Mouse (Mus musculus): ENCODE results near the gene Tmem108.
A peak's percentile ranks its signal among the peaks of the same experiment; 100 is the strongest.

Gene Tmem108

DNA sequence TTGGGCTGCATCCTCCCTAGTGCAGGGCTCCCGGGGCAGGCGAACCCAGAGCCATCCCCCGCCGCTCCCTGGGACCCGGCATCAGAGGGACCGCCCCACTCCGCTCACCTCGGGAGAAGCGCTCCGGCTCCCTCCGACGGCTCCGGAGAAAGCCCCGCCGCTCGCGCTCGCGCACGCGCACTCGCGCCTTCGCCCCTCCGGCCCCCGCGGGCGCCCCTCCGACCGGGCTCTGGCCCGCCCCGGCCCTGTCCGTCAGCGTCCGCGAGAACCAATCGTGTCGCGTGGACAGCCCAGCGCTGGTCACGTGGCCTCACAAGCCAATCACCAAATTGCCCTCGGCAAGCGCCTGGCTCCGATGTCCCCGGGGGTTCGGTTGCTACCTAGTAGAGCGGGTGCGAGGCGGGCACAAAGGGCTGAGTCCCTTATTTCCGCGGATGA lies at the start of gene Tmem108:
Tmem108 (minus strand) TSS at position 191 of the 438 bp plus-strand sequence.
- H3K27me3 ChIP-seq (ENCODE audit: insufficient read depth, low read length), result peaks cover 57% of the 10 kb centered on the region
- H3K4me3 ChIP-seq (replicated peaks; ENCODE audit: low read length), result peak within 1 kb of the TSS; percentile 88
- H3K9me3 ChIP-seq (ENCODE audit: low read length), result no peaks in the 10 kb centered on the region
- peaks cover 16% of the 10 kb centered on the region for H3K4me1 ChIP-seq (replicated peaks; ENCODE audit: low read depth, low read length)
- TF ChIP-seq POU5F1 (IDR thresholded peaks at IDR 0.05; ENCODE audit: borderline replicate concordance, low read length) (no peak), NANOG (IDR thresholded peaks at IDR 0.05; ENCODE audit: borderline replicate concordance, low read length) (no peak), CTCF (conservative IDR thresholded peaks at IDR 0.05; ENCODE audit: low read length) (no peak)
- no peaks in the 10 kb centered on the region for H3K36me3 ChIP-seq (ENCODE audit: insufficient read depth, low read length)

DNA sequence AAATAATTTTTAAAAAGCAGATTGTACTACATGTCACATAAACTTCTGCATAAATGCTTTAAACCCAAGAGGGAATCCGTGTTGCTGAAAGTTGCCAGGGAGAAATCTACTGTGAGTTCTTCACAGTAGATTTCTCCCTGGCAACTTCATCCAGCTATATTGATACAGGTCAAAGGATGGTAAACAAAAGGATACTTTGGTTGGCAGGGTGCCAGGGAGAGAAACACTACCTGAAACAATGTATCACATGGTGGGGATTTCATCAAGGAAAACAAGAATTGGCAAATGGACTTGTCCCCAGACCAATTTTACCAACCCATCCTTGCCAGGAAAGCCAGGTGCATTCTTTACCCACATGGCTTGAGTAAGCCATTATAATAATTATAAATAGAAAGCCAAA lies 27.4 kb upstream of the Tmem108 start:
- TF ChIP-seq CTCF (conservative IDR thresholded peaks at IDR 0.05; ENCODE audit: low read length) (no peak), NANOG (IDR thresholded peaks at IDR 0.05; ENCODE audit: borderline replicate concordance, low read length) (no peak), POU5F1 (IDR thresholded peaks at IDR 0.05; ENCODE audit: borderline replicate concordance, low read length) (no peak)

DNA sequence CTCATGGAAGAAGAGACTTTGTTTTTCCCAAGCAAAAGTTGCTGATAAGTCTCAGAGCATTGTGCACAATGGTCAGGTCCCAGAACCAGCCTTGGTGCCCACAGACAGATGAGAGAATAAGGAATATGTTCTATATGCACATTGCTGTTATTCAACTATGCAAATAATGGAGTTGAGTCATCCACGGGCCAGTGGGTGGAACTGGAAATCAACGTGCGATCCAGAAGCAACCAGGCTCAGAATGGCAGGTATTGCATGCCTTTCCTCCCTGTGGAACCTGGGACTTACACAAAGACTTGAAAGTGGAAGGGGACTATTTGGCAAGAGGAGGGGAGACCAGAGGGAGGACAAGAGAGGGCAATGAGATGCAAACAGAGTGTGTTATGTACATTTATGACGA lies 22.5 kb upstream of the Tmem108 start:
- Histone ChIP-seq H3K36me3 (ENCODE audit: insufficient read depth, low read length) (no peaks in the 10 kb centered on the region), H3K9me3 (ENCODE audit: low read length) (no peaks in the 10 kb centered on the region), H3K4me1 (replicated peaks; ENCODE audit: low read depth, low read length) (no peaks in the 10 kb centered on the region), H3K4me3 (replicated peaks; ENCODE audit: low read length) (no peak overlapping the region), H3K27me3 (ENCODE audit: insufficient read depth, low read length) (no peaks in the 10 kb centered on the region)
- no peak for TF ChIP-seq POU5F1 (IDR thresholded peaks at IDR 0.05; ENCODE audit: borderline replicate concordance, low read length)
- TF ChIP-seq CTCF (conservative IDR thresholded peaks at IDR 0.05; ENCODE audit: low read length), result no peak
- TF ChIP-seq NANOG (IDR thresholded peaks at IDR 0.05; ENCODE audit: borderline replicate concordance, low read length), result no peak

More for the DNA sequence above, 27.4 kb upstream of the Tmem108 start:
- Histone ChIP-seq H3K36me3 (ENCODE audit: insufficient read depth, low read length) (no peaks in the 10 kb centered on the region), H3K9me3 (ENCODE audit: low read length) (no peaks in the 10 kb centered on the region), H3K4me3 (replicated peaks; ENCODE audit: low read length) (no peak overlapping the region), H3K27me3 (ENCODE audit: insufficient read depth, low read length) (no peaks in the 10 kb centered on the region), H3K4me1 (replicated peaks; ENCODE audit: low read depth, low read length) (no peaks in the 10 kb centered on the region)

DNA sequence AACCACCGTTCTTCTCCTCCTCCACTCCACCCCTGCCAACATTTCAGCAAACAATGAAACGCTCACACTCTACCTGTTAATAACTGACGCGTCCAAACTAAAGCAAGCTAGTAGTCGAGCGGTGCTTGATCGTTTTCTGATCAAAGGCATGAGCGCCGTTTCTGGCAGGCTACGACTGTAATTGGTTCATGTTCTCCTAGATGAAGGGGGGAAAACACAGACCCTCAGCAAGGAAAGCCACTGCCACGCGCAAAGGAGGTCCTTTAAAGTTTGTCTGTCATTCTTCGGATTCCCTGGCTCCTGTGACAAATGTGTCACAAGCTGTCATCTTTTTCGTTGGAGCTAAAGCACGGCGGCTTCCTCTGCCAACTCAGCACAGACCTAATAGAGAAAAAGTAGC lies 21.6 kb upstream of the Tmem108 start:
- Histone ChIP-seq H3K4me1 (replicated peaks; ENCODE audit: low read depth, low read length) (no peaks in the 10 kb centered on the region), H3K36me3 (ENCODE audit: insufficient read depth, low read length) (no peaks in the 10 kb centered on the region), H3K4me3 (replicated peaks; ENCODE audit: low read length) (no peak overlapping the region), H3K27me3 (ENCODE audit: insufficient read depth, low read length) (no peaks in the 10 kb centered on the region), H3K9me3 (ENCODE audit: low read length) (no peaks in the 10 kb centered on the region)
- no peak for TF ChIP-seq POU5F1 (IDR thresholded peaks at IDR 0.05; ENCODE audit: borderline replicate concordance, low read length)
- no peak for TF ChIP-seq CTCF (conservative IDR thresholded peaks at IDR 0.05; ENCODE audit: low read length)
- TF ChIP-seq NANOG (IDR thresholded peaks at IDR 0.05; ENCODE audit: borderline replicate concordance, low read length), result no peak

DNA sequence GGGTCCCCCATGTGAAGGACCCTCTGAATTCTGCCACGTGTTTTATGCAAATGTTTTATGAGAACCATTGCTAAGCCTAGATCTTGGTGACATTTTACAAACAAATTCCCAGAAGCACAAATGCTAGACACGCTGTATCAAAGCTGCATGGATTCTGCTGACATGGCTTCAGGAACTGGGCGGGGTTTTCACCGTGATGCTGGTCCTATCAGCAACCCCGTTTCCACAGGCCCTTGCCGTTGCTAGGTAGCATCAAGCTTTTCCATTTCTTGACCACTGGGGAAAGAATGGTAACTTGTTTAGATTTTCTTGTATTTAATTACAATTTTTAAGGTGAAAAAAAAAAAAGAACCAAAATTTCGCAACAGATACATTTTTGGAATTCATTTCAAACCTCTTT lies 20.7 kb upstream of the Tmem108 start:
- H3K27me3 ChIP-seq (ENCODE audit: insufficient read depth, low read length), result no peaks in the 10 kb centered on the region
- H3K9me3 ChIP-seq (ENCODE audit: low read length), result no peaks in the 10 kb centered on the region
- no peak for TF ChIP-seq CTCF (conservative IDR thresholded peaks at IDR 0.05; ENCODE audit: low read length)
- no peaks in the 10 kb centered on the region for H3K4me1 ChIP-seq (replicated peaks; ENCODE audit: low read depth, low read length)
- no peak overlapping the region for H3K4me3 ChIP-seq (replicated peaks; ENCODE audit: low read length)
- no peaks in the 10 kb centered on the region for H3K36me3 ChIP-seq (ENCODE audit: insufficient read depth, low read length)

DNA sequence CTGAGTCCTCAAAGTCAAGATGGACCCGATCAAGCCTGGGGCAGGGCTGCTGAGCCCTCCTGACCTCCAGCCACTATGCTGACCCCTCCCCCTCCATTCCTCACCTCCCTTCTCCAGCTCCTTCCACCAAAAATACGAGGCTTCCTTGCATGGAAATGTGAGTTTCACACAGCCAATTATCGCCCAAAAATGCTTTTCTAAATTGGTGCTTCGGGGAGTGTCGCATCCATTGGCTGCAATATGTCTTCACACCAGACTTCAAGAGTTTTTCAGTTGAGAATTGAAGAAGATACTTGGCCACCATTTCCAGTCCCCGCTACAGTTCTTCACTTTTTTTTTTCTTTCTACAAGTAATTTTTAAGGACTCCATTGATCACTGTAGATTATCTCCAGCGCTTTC lies 19.8 kb upstream of the Tmem108 start:
- no peaks in the 10 kb centered on the region for H3K4me1 ChIP-seq (replicated peaks; ENCODE audit: low read depth, low read length)
- no peaks in the 10 kb centered on the region for H3K27me3 ChIP-seq (ENCODE audit: insufficient read depth, low read length)
- TF ChIP-seq POU5F1 (IDR thresholded peaks at IDR 0.05; ENCODE audit: borderline replicate concordance, low read length), result no peak
- no peaks in the 10 kb centered on the region for H3K36me3 ChIP-seq (ENCODE audit: insufficient read depth, low read length)
- H3K9me3 ChIP-seq (ENCODE audit: low read length), result no peaks in the 10 kb centered on the region
- H3K4me3 ChIP-seq (replicated peaks; ENCODE audit: low read length), result no peak overlapping the region

DNA sequence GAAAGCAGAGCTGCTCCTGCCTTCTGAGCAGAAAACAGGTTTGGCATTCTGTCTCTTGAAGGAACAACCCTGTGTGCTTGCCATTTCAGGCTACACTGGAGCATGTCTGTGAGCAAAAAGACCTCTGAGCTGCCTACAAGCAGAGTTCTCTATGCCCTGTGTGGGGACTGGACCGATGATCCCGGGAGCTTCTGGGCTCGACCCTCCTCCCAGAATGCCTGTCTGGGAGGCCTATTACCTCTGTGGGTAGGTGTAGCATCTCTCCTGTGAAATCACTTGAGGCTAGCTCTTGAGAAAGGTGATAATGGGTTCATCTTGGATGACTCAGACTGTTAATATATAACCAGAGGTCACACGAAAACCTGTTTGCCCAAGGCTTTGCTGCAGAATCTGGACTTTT lies 19.0 kb upstream of the Tmem108 start:
- Histone ChIP-seq H3K9me3 (ENCODE audit: low read length) (no peaks in the 10 kb centered on the region), H3K4me1 (replicated peaks; ENCODE audit: low read depth, low read length) (no peaks in the 10 kb centered on the region), H3K4me3 (replicated peaks; ENCODE audit: low read length) (no peak overlapping the region), H3K36me3 (ENCODE audit: insufficient read depth, low read length) (no peaks in the 10 kb centered on the region), H3K27me3 (ENCODE audit: insufficient read depth, low read length) (peaks cover 3% of the 10 kb centered on the region; the same call in 1 of the 2 replicates)
- TF ChIP-seq CTCF (conservative IDR thresholded peaks at IDR 0.05; ENCODE audit: low read length) (no peak), POU5F1 (IDR thresholded peaks at IDR 0.05; ENCODE audit: borderline replicate concordance, low read length) (no peak), NANOG (IDR thresholded peaks at IDR 0.05; ENCODE audit: borderline replicate concordance, low read length) (no peak)

DNA sequence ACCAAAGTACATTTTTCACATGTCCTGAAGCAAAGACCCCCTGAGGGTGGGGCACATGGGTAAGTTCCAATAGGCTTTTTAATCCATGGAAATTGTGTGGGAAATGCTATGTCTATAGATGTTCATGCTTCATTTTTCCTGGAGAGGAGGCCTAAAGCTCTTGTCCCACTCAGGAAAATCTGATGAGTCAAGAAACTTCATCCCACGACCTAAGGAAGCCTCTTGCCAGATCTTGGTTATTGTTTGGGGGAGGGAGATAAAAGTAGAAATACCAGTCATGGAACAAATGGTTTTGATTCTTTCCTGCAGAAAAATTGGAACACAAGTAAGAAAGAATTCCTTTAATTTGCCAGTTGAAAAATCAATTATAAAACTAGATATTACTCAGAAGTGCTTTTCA lies 16.5 kb upstream of the Tmem108 start:
- no peaks in the 10 kb centered on the region for H3K4me1 ChIP-seq (replicated peaks; ENCODE audit: low read depth, low read length)
- no peak overlapping the region for H3K4me3 ChIP-seq (replicated peaks; ENCODE audit: low read length)
- H3K27me3 ChIP-seq (ENCODE audit: insufficient read depth, low read length), result peaks cover 3% of the 10 kb centered on the region; the same call in 1 of the 2 replicates
- no peaks in the 10 kb centered on the region for H3K36me3 ChIP-seq (ENCODE audit: insufficient read depth, low read length)
- TF ChIP-seq NANOG (IDR thresholded peaks at IDR 0.05; ENCODE audit: borderline replicate concordance, low read length), result no peak
- TF ChIP-seq CTCF (conservative IDR thresholded peaks at IDR 0.05; ENCODE audit: low read length), result no peak
- TF ChIP-seq POU5F1 (IDR thresholded peaks at IDR 0.05; ENCODE audit: borderline replicate concordance, low read length), result no peak
- no peaks in the 10 kb centered on the region for H3K9me3 ChIP-seq (ENCODE audit: low read length)

DNA sequence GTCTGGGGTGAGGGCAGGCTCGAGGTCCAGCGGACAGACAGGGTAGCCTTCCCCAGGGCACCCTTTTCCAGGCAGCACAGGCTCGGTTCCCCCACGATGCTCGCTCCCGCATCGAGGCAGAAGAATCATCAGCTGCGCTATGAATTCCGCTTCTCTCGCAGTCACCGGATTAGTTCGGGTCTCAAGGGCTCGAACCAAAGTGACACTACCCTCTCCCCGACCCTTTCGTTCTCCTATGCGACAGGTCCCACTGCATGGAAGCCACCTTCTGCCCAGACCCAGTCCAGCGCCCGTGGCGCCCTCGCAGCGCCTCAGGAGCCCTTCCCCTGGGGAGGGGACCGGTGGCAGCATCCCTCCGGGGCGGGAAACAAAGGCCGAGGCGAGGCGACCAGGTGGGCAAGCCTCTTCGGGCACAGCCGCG lies 476 bp downstream of the Tmem108 start:
- TF ChIP-seq POU5F1 (IDR thresholded peaks at IDR 0.05; ENCODE audit: borderline replicate concordance, low read length), result no peak
- no peak for TF ChIP-seq NANOG (IDR thresholded peaks at IDR 0.05; ENCODE audit: borderline replicate concordance, low read length)
- no peak for TF ChIP-seq CTCF (conservative IDR thresholded peaks at IDR 0.05; ENCODE audit: low read length)
- H3K36me3 ChIP-seq (ENCODE audit: insufficient read depth, low read length), result no peaks in the 10 kb centered on the region
- no peaks in the 10 kb centered on the region for H3K9me3 ChIP-seq (ENCODE audit: low read length)
- peaks cover 16% of the 10 kb centered on the region for H3K4me1 ChIP-seq (replicated peaks; ENCODE audit: low read depth, low read length)
- peaks cover 57% of the 10 kb centered on the region for H3K27me3 ChIP-seq (ENCODE audit: insufficient read depth, low read length)
- H3K4me3 ChIP-seq (replicated peaks; ENCODE audit: low read length), result peak overlapping the region; percentile 88
